Mouse (Mus musculus) forebrain, postnatal 0 days (tissue): Measurements from ENCODE around the gene Best2. TPM values are rescaled to one million over a fixed set of nuclear protein-coding genes. Genes with fewer than 3 reads are reported as not detected.

Experiments
- ATAC-seq: fragments of 200-750 bp; cut with Nextera tagmentation; 2 replicates; pipeline ENCODE4 v1.8.0; 2017; ENCODE audit warnings: mild to moderate bottlenecking, moderate library complexity
- DNase-seq: peaks from one replicate; pipeline ENCODE4 v3.0.0-alpha.2; 2015
- H3K27ac ChIP-seq: fragments of 300-500 bp; sonication (generic); 2 replicates; pipeline ENCODE4 v1.5.1; 2014; ENCODE audit warnings: low read depth, mild to moderate bottlenecking, antibody characterized with exemption, low read length, moderate library complexity, mixed read lengths
- H3K27me3 ChIP-seq: fragments of 300-500 bp; sonication (generic); 2 replicates; pipeline ENCODE4 v1.6.1; 2014; ENCODE audit warnings: mild to moderate bottlenecking, low read length, mixed read lengths; ENCODE audit not compliant: insufficient read depth
- H3K36me3 ChIP-seq: fragments of 300-500 bp; sonication (generic); 2 replicates; pipeline ENCODE4 v1.6.1; 2014; ENCODE audit warnings: mild to moderate bottlenecking, moderate library complexity; ENCODE audit not compliant: insufficient read depth
- H3K4me1 ChIP-seq: fragments of 300-500 bp; sonication (generic); 2 replicates; pipeline ENCODE4 v1.6.1; 2014; ENCODE audit warnings: antibody characterized with exemption; ENCODE audit not compliant: insufficient read depth
- H3K4me2 ChIP-seq: fragments of 300-500 bp; sonication (generic); 2 replicates; pipeline ENCODE4 v1.6.1; 2014; ENCODE audit warnings: low read depth, mild to moderate bottlenecking, moderate library complexity
- H3K4me3 ChIP-seq: fragments of 300-500 bp; sonication (generic); 2 replicates; pipeline ENCODE4 v1.5.1; 2014; ENCODE audit warnings: low read depth, low read length, mixed read lengths
- H3K9ac ChIP-seq: fragments of 300-500 bp; sonication (generic); 2 replicates; pipeline ENCODE4 v1.6.1; 2014; ENCODE audit warnings: mild to moderate bottlenecking
- H3K9me3 ChIP-seq: fragments of 300-500 bp; sonication (generic); 2 replicates; pipeline ENCODE4 v1.6.1; 2016; ENCODE audit warnings: low read length
- CTCF ChIP-seq: sonication (generic); IDR thresholded peaks from 2 replicates; pipeline ENCODE4 v1.5.1; 2016; ENCODE audit warnings: antibody characterized with exemption, control low read depth, low read depth
- WGBS: fragments of 180-500 bp; shearing (Covaris S2); extraction: QIAGEN DNeasy Blood & Tissue Kit; methylation state at CpG from one replicate; pipeline ENCODE4 v1.1.7; 2014; 5-methylcytosine and 5-hydroxymethylcytosine counted together
- polyA plus RNA-seq: library from polyadenylated mRNA; unstranded; fragments of >200 nt; fragmentation: Nextera tagmentation; extraction: Ambion mirVana; gene quantifications from 2 replicates; pipeline ENCODE4 v1.2.1, GENCODE M21; 2015
- total RNA-seq: library from RNA; depleted of rRNA; stranded (reverse); fragments of >200 nt; gene quantifications from 2 replicates; pipeline ENCODE4 v1.2.3, GENCODE M21; 2014; rRNA removed

Best2 gene
- not detected in 2 replicates for total RNA-seq
- polyA plus RNA-seq, result 0.11 and 0.15 TPM in 2 replicates

DNA sequence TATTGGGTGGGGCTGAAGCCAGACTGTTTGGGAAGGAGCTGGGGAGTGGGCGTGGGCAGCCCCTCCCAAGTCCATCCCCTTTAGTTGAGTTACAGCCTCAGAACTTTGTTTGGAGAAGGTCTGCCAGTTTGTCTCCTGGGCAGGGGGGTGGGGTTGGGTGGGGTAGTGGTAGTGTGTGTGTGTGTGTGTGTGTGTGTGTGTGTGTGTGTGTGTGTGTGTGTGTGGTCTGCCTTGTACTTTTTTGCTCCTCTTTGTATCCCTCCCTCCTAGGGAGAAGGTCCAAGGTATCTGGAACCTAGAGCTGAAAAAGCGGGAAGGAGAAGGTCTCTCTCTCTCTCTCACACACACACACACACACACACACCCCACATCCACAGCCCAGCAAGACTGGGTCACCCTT is at the start of gene Best2:
Best2 (minus strand) TSS at position 101 of the 400 bp plus-strand sequence.
- no peaks in the 10 kb centered on the region for H3K9me3 ChIP-seq
- H3K4me3 ChIP-seq, result peak within 1 kb of the TSS; percentile 35
- DNase-seq (no peak), ATAC-seq (no peak)
- 81% methylated on average over 2 of the region's 2 CpGs for whole genome bisulfite sequencing
- peaks cover 30% of the 10 kb centered on the region for H3K27me3 ChIP-seq
- peak within 1 kb of the TSS; percentile 62 for H3K4me2 ChIP-seq
- H3K27ac ChIP-seq, result no peak within 1 kb of the TSS
- peaks cover 26% of the 10 kb centered on the region for H3K36me3 ChIP-seq
- no peak for TF ChIP-seq CTCF
- peak within 1 kb of the TSS; percentile 47 for H3K9ac ChIP-seq
- H3K4me1 ChIP-seq, result no peaks in the 10 kb centered on the region

DNA sequence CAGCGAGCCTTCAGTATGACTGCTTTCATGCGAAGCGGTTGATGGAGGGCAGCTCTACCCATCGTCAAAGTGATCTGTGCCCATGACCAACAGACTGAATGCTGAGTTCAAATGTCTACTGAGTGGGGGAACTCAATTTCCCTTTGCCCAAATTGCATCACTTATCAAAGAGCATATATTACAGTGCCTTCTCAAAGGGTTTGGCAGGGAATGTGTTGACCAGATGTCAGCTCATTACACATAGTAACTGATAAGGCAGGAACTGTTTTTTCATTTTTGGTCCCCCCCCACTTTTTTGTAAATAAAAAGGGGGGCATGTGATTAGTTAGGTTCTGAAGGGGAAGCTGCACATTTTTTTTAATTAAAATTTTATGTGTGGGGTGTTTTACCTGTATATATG is 48.3 kb upstream of the Best2 start:
- Histone ChIP-seq H3K4me3 (no peak overlapping the region), H3K9ac (no peak overlapping the region), H3K27ac (no peak overlapping the region), H3K4me1 (peaks cover 6% of the 10 kb centered on the region), H3K27me3 (no peaks in the 10 kb centered on the region), H3K36me3 (peaks cover 26% of the 10 kb centered on the region), H3K9me3 (no peaks in the 10 kb centered on the region), H3K4me2 (no peak overlapping the region)
- DNase-seq, result no peak
- WGBS, result 98% methylated on average over 4 of the region's 4 CpGs
- no peak for TF ChIP-seq CTCF
- no peak for ATAC-seq

DNA sequence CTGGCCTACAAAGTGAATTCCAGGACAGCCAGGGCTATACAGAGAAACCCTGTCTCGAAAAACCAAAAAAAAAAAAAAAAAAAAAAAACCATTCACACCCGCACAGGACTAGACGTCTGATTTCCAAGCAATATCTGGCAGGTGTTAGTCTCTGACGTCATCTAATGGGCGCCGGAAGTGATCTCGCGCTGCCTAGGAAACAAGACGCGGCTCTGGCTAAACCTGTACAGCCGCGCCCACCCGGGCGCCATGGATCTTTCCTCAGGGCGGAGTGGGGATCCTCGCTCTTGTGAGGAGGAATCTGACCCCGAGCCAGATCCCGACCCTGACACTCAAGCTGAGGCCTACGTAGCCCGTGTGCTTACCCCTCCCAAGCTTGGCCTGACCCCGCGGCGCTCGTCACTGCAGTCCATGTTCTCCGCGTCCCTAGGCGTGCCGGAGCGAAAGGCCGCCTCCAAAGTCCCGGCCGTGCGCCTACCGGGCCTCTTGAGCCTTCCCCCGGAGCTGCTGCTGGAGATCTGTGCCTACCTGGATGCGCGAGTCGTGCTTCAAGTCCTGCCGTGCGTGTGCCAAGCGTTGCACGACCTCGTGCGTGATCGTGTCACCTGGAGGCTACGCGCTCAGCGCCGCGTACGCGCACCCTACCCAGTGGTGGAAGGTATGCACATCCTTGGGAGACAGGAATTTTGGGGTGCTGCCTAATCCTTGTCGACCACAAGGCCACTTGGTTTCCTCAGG is 45.7 kb upstream of the Best2 start, which contains the start of gene Fbxw9:
Fbxw9 (plus strand) TSS at position 177 of the 738 bp plus-strand sequence.
- no peaks in the 10 kb centered on the region for H3K27me3 ChIP-seq
- H3K36me3 ChIP-seq, result peaks cover 21% of the 10 kb centered on the region
- 2% methylated on average over 52 of the region's 53 CpGs for WGBS
- peak within 1 kb of the TSS; percentile 76 for H3K27ac ChIP-seq
- peaks cover 6% of the 10 kb centered on the region for H3K4me1 ChIP-seq
- peak; percentile 97 for ATAC-seq
- peak within 1 kb of the TSS; percentile 78 for H3K9ac ChIP-seq
- TF ChIP-seq CTCF, result 0 out of 2 replicates have a peak, but pooled peaks have one; percentile 8
- no peaks in the 10 kb centered on the region for H3K9me3 ChIP-seq
- DNase-seq, result peak; percentile 97
- H3K4me2 ChIP-seq, result peak within 1 kb of the TSS; percentile 83
- H3K4me3 ChIP-seq, result peak within 1 kb of the TSS; percentile 70

DNA sequence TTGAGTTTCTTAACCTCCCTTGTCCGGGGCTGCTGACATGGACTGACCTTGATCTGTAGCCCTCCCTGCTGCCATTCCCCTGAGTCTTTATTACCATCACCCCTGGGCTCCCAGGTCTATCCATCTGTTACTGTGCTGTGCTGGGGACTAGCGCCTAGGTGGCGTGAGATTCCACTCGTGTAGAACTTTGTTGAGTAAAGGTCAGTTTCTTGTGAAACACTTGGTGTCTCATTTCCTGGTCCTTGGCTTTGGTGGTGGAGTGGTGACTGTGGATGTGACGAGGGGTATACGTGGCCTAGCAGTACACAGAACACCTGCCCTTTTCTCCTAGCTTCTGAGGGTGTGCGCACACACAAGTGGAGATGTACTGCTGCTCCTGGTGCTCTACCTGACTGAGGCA is 43.0 kb upstream of the Best2 start:
- Histone ChIP-seq H3K4me1 (peaks cover 6% of the 10 kb centered on the region), H3K9me3 (no peaks in the 10 kb centered on the region), H3K4me3 (no peak overlapping the region), H3K4me2 (no peak overlapping the region), H3K9ac (no peak overlapping the region), H3K36me3 (peaks cover 41% of the 10 kb centered on the region), H3K27ac (no peak overlapping the region), H3K27me3 (no peaks in the 10 kb centered on the region)
- TF ChIP-seq CTCF, result no peak
- ATAC-seq (no peak), DNase-seq (no peak)
- 83% methylated on average over 7 of the region's 7 CpGs for WGBS

DNA sequence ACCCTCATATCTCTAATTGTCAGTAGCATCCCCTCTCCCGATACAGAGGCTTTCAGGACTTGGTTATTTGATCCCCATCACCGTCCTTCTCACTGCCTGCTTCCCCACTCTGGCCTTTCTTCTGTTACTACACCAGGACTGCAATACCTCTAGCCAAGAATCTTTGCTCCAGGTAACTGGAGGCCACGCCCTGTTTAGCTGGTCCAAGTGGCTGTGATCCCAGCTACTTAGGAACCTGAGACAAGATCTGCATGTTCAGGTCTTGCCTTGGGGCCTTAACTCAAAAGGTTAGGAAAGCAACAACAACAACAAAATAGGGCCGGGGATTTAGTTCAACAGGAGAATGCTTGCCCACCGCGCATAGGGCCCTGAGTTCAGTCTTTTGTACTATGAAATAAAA is 29.3 kb upstream of the Best2 start:
- no peak for TF ChIP-seq CTCF
- peaks cover 63% of the 10 kb centered on the region for H3K36me3 ChIP-seq
- H3K27ac ChIP-seq, result no peak overlapping the region
- no peaks in the 10 kb centered on the region for H3K9me3 ChIP-seq
- WGBS, result 89% methylated on average over 6 of the region's 6 CpGs
- no peak overlapping the region for H3K9ac ChIP-seq
- H3K4me1 ChIP-seq, result 0 out of 2 replicates have a peak, but pooled peaks cover 2% of the 10 kb centered on the region
- DNase-seq (no peak), ATAC-seq (no peak)
- H3K4me2 ChIP-seq, result no peak overlapping the region
- no peaks in the 10 kb centered on the region for H3K27me3 ChIP-seq
- no peak overlapping the region for H3K4me3 ChIP-seq

DNA sequence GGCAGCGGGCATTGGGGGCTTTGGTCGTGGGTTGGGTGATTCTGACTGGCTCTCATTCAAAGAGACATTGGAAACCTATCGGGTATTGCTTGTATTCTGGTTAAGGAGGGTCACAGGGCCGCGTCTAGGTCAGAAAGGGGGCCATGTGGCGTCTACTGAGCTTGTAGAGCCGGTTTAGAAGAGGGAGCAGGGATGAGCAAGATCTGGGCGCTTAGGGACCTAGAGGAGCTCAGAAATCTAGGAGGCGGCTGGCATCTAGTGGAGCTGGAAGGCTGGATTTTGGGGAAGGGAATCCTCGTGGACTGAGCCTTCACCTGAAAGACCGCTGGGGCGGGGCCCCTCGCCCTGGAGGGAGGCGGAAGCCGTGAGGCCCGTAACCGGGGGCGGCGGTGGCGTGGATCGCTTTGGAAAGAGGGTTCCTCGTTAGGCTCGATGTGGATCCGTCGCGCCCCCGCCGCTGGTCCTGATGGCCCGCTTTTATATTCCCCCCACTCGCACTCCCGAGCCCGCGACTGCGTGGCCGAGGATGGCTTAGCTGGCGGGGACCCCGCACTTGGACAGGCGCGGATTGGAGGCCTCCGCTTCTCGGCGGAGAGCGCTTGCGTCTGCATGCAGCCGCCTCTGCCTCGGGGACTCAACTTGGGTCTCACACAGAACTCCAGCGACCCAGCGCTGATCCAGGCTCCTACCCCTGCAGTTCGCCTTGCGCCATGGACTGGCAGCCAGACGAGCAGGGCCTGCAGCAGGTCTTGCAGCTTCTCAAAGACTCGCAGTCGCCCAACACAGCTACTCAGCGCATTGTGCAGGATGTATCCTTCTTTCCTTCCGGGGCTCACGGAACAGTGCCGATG is 23.6 kb upstream of the Best2 start:
- ATAC-seq (peak; percentile 18), DNase-seq (peak; percentile 52)
- 0 out of 2 replicates have a peak, but pooled peaks cover 18% of the 10 kb centered on the region for H3K4me1 ChIP-seq
- peak overlapping the region; percentile 64 for H3K4me3 ChIP-seq
- peak overlapping the region; percentile 97 for H3K4me2 ChIP-seq
- H3K27ac ChIP-seq, result peak overlapping the region; percentile 96
- peaks cover 23% of the 10 kb centered on the region for H3K36me3 ChIP-seq
- WGBS, result 2% methylated on average over 57 of the region's 57 CpGs
- no peak for TF ChIP-seq CTCF
- H3K27me3 ChIP-seq, result no peaks in the 10 kb centered on the region
- H3K9ac ChIP-seq, result peak overlapping the region; percentile 68
- H3K9me3 ChIP-seq, result no peaks in the 10 kb centered on the region
